Mouse (Mus musculus) CH12.LX (cell line): ENCODE measurements around the gene Grik1. TPM values are rescaled to one million over a fixed set of nuclear protein-coding genes. Genes with fewer than 3 reads are reported as not detected.

ENCODE experiments used
- DNase-seq: peaks from one replicate; pipeline ENCODE4 v3.0.0-alpha.2; 2013; ENCODE audit errors: extremely low read depth
- H3K27ac ChIP-seq: 2 replicates; pipeline ENCODE4 v1.5.1; 2012; ENCODE audit warnings: low read depth, mild to moderate bottlenecking, control low read depth, moderate library complexity; ENCODE audit not compliant: insufficient read depth
- H3K27me3 ChIP-seq: replicated peaks from 2 replicates; pipeline ENCODE3; 2012; ENCODE audit warnings: inconsistent platforms
- H3K36me3 ChIP-seq, 2 experiments: replicated peaks in 1 of 2; 2 replicates each; pipeline versions ENCODE3 to v1.6.1; 2012; ENCODE audit warnings: inconsistent platforms in 1 of 2, low read length in 1 of 2, mild to moderate bottlenecking in 1 of 2, mixed read lengths in 1 of 2, moderate library complexity in 1 of 2; ENCODE audit not compliant: control insufficient read depth in 1 of 2, insufficient read depth in 1 of 2
- H3K4me1 ChIP-seq, 2 experiments: 2 replicates each; pipeline ENCODE4 v1.6.1; 2012; ENCODE audit warnings: inconsistent platforms in 1 of 2, moderate library complexity in 1 of 2; ENCODE audit not compliant: insufficient read depth in 2 of 2, control insufficient read depth in 1 of 2
- H3K4me2 ChIP-seq: 2 replicates; pipeline ENCODE4 v1.6.1; 2012; ENCODE audit warnings: low read depth, mild to moderate bottlenecking, control low read depth; ENCODE audit not compliant: poor library complexity, insufficient read depth, severe bottlenecking
- H3K4me3 ChIP-seq, 3 experiments: fragments of 150-350 bp in 1 of 3; sonication (generic) in 1 of 3; replicated peaks in 1 of 3; 2 replicates each; pipeline versions ENCODE3 to v1.5.1; 2011 to 2012; ENCODE audit warnings: low read depth in 2 of 3, low read length in 2 of 3, mild to moderate bottlenecking in 2 of 3, moderate library complexity in 2 of 3, control low read depth in 1 of 3, improper control_type of control experiment in 1 of 3, inconsistent platforms in 1 of 3, mixed read lengths in 1 of 3; ENCODE audit not compliant: poor library complexity in 1 of 3
- H3K79me2 ChIP-seq: replicated peaks from 2 replicates; pipeline ENCODE4 v1.6.1; 2012; ENCODE audit warnings: mild to moderate bottlenecking, moderate library complexity; ENCODE audit not compliant: control insufficient read depth, poor library complexity, insufficient read depth, severe bottlenecking; ENCODE audit errors: extremely low read depth
- H3K9ac ChIP-seq: 2 replicates; pipeline ENCODE4 v1.6.1; 2012; ENCODE audit warnings: low read depth, mild to moderate bottlenecking, control low read depth, moderate library complexity; ENCODE audit not compliant: insufficient read depth
- H3K9me3 ChIP-seq: replicated peaks from 2 replicates; pipeline ENCODE3; 2012; ENCODE audit warnings: low read length, inconsistent platforms, mixed read lengths
- BHLHE40 ChIP-seq: IDR thresholded peaks from 2 replicates; pipeline ENCODE4 v1.6.1; 2011; ENCODE audit warnings: mild to moderate bottlenecking, low read depth, low read length, improper control_type of control experiment
- ELF1 ChIP-seq: IDR thresholded peaks from 2 replicates; pipeline ENCODE4 v1.6.1; 2014; ENCODE audit warnings: low read depth, mild to moderate bottlenecking, inconsistent platforms, low read length, improper control_type of control experiment
- EP300 ChIP-seq: IDR thresholded peaks from 2 replicates; pipeline ENCODE4 v1.6.1; 2011; ENCODE audit warnings: low read length, improper control_type of control experiment
- JUND ChIP-seq: conservative IDR thresholded peaks from 2 replicates; pipeline ENCODE4 v1.6.1; 2011; ENCODE audit warnings: low read depth, low read length, improper control_type of control experiment
- MAFK ChIP-seq: IDR thresholded peaks from 2 replicates; pipeline ENCODE4 v1.6.1; 2011; ENCODE audit warnings: low read length, improper control_type of control experiment; ENCODE audit not compliant: insufficient replicate concordance
- SIN3A ChIP-seq: IDR thresholded peaks from 2 replicates; pipeline ENCODE4 v1.6.1; 2012; ENCODE audit warnings: low read length, improper control_type of control experiment, inconsistent platforms
- TBP ChIP-seq: conservative IDR thresholded peaks from 2 replicates; pipeline ENCODE4 v1.6.1; 2011; ENCODE audit warnings: low read depth, low read length, improper control_type of control experiment
- dilution Hi-C: fragments of 300-500 bp; cut with MboI; formaldehyde crosslinking; loops from 2 replicates; pipeline ENCODE4 v1.14.3; 2020; ENCODE audit warnings: low sequenced_read_pairs; ENCODE audit not compliant: extremely low pct_unique_long_range_greater_than_20kb, extremely low pct_ligation_motif_present
- in situ Hi-C: fragments of 300-500 bp; cut with MboI; formaldehyde crosslinking; loops from 3 replicates; pipeline ENCODE4 v1.14.3; 2019; ENCODE audit warnings: low sequenced_read_pairs, low pct_ligation_motif_present, low pct_unique_long_range_greater_than_20kb, mixed read lengths
- polyA plus RNA-seq: library from polyadenylated mRNA; unstranded; fragments of >175 nt; gene quantifications from 2 replicates; pipeline ENCODE4 v1.2.1, GENCODE M21; 2012; ENCODE audit warnings: low read depth; ENCODE audit not compliant: insufficient read length
- total RNA-seq, 2 experiments: library from RNA; depleted of rRNA; stranded (reverse); fragments of 300-350 nt in 1 of 2; fragments of >200 nt in 1 of 2; gene quantifications; 2 replicates each; pipeline ENCODE4 v1.2.3; 2012 to 2014

The Grik1 gene
- total and polyA plus RNA-seq, 3 experiments: 0.08 to 0.13 TPM; not detected in 1

DNA sequence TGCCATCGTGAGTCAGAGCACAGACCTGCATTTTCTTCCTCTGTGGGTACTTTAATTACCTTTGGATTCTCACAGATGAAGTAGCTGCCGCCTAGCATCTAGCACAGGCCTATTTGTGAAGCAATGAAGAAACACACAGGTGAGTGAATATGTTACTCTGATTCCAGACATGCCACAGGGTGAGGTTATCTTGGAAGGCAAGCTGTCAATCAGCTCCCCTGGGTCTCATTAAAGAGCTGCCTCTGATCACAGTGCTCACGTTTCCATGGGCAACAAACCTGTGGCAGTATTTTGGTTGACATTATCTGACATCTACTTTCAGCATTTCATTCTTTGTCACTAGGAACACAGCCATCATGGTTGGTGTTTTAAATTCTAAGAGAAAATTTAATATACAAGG lies 112.7 kb downstream of the Grik1 start:
- no peak for DNase-seq
- no peak for TF ChIP-seq ELF1
- no peak for TF ChIP-seq JUND
- Histone ChIP-seq H3K9me3 (no peaks in the 10 kb centered on the region), H3K27ac (no peak overlapping the region), H3K36me3 (no peaks in the 10 kb centered on the region), H3K79me2 (no peaks in the 10 kb centered on the region), H3K4me1 (no peaks in the 10 kb centered on the region), H3K27me3 (no peaks in the 10 kb centered on the region), H3K4me3 (no peak overlapping the region), H3K9ac (no peak overlapping the region), H3K4me2 (no peak overlapping the region)
- dilution Hi-C loops (no loop called here), in situ Hi-C loops (no loop called here)

DNA sequence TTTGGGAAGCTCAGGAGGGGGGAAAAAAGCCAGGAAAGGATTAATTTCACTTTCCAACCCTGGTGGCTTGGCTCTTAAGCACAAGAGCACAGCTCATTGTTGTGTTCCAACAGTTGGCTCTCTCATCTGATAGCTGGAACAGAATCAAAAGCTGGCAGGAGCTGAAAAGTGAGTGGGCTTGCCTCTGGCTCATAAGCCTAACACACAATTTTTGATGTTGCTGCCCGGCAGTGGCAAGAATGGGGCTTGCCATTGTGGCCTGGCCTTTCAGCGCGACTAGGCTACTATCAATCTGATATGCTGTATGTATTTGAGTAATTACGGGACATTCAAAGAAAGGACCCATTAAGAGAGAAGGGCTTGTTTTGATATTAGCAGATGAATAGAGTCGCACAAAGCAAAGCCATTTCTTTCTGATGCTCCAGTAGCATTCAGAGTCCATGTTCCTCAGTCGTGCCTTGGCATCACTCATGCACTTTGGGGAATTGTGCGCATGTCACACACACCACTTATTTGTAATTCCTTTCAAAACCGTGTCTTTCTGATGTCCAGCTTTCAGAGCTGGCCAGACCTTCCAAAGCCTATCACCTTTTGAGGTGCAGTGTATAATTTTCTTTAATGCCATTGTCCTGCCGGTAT lies 115.9 kb downstream of the Grik1 start:
- TF ChIP-seq TBP: no peak
- Histone ChIP-seq H3K9ac (no peak overlapping the region), H3K36me3 (no peaks in the 10 kb centered on the region), H3K4me2 (no peak overlapping the region), H3K9me3 (no peaks in the 10 kb centered on the region), H3K27ac (no peak overlapping the region), H3K4me3 (no peak overlapping the region), H3K27me3 (no peaks in the 10 kb centered on the region), H3K4me1 (no peaks in the 10 kb centered on the region), H3K79me2 (no peaks in the 10 kb centered on the region)
- DNase-seq: no peak
- dilution Hi-C loops: no loop called here
- in situ Hi-C loops: no loop called here

DNA sequence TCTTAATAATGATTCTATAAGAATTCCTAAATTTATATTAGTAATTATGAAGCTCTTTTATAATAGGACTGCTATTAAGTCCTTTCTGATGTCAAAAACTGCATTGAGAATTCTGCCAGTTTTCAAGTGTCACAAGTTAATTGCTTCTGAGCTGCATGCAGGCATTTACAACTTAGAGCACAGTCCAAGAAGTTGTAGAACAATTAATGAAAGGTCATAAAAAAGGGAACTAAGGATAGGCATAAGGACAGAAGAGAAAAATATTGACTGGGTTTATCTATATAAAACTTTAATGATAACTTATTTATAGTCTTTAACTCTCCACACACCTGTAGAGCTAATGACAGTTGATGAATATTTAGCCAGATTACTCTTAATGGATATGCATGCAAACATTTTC lies 123.5 kb downstream of the Grik1 start:
- no peak overlapping the region for H3K27ac ChIP-seq
- dilution Hi-C loops: no loop called here
- H3K79me2 ChIP-seq: no peaks in the 10 kb centered on the region
- in situ Hi-C loops: no loop called here
- no peak overlapping the region for H3K9ac ChIP-seq
- TF ChIP-seq BHLHE40: no peak
- TF ChIP-seq SIN3A: no peak
- no peak for TF ChIP-seq EP300
- TF ChIP-seq MAFK: no peak
- no peaks in the 10 kb centered on the region for H3K27me3 ChIP-seq
- H3K4me2 ChIP-seq: no peak overlapping the region
- no peaks in the 10 kb centered on the region for H3K9me3 ChIP-seq
- no peaks in the 10 kb centered on the region for H3K36me3 ChIP-seq
- H3K4me1 ChIP-seq: no peaks in the 10 kb centered on the region
- DNase-seq: no peak
- H3K4me3 ChIP-seq: no peak overlapping the region
